Mouse (Mus musculus) cerebellum, adult 9-10 months (tissue): ENCODE measurements around the gene Pappa.
A peak's percentile ranks its signal among the peaks of the same experiment; 100 is the strongest.

Source experiments
- DNase-seq: peaks from one replicate; pipeline ENCODE4 v3.0.0; 2022

The Pappa gene

DNA sequence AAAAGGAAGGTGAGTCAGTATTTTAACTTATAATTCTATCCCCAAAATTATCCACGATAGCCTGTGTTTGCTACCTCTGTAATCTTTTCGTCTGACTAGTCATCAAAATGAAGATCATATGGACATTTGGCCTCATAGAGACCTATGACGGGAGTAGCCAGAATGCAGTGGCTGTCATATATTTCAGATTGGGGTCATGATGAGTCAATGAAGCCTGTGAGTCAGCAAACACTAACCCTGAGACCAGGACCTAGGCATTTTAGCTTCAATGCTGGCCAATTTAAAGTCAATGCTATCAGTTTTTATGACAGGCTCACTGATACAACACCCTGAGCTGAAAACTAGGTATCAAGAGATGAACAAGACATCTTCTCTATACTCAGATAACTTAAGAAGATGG is 50.5 kb downstream of the Pappa start:
- DNase-seq, result no peak

DNA sequence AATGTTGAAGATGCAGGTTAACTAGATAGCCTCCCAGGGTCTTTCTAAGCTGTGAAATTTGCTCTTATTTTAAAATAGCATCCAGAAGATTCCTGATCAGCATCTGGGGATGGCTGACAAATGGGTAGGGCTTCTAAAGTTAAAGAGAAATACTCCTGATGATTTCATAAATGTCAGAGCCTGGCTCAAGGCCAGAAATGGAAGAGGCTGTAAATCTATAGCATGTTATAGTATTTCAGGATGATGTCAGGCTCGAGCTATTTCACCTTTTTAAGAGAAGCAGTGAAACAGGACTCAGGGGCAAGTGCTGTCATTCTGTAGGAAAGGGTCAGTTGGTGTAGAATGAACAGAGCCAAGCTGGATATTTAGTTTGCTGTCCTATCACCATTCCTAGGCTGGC is 54.2 kb downstream of the Pappa start:
- DNase-seq, result no peak

DNA sequence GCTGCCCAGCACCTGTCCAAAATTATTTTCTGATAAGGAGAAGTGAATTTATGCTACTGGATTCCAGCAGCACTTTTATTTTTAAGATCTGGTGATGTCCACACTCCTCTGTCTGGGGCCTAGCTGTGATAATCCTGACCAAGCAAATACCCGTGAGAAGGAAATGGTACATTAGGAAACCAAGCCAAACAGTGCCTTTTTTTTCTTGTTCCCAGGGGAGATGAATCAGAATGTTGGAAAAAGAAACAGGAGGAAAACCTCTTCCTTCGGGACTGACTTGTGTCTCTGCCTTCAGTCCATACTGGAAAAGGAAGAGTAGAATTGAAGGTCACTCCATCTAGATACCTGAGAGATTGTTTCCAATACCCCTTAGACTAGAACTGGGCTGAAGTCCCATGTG is 63.3 kb downstream of the Pappa start:
- no peak for DNase-seq

DNA sequence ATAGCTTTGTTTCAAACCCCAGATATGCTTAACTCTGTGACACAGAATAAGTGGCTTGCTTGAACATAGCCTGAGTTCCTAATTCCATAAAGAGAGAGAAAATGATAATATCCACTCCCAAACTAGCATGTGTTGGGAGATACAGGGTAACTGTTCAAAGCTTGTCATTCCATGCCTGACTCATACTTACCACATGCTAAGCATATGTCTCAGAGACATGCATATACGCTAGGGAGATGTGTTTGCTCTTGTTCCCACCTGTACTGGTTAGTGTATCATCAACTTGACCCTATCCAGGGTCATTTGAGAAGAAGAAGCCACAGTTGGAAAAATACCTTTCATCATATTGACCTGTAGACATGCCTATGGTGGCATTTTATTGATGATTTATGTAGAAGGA is 63.7 kb downstream of the Pappa start:
- DNase-seq, result no peak

DNA sequence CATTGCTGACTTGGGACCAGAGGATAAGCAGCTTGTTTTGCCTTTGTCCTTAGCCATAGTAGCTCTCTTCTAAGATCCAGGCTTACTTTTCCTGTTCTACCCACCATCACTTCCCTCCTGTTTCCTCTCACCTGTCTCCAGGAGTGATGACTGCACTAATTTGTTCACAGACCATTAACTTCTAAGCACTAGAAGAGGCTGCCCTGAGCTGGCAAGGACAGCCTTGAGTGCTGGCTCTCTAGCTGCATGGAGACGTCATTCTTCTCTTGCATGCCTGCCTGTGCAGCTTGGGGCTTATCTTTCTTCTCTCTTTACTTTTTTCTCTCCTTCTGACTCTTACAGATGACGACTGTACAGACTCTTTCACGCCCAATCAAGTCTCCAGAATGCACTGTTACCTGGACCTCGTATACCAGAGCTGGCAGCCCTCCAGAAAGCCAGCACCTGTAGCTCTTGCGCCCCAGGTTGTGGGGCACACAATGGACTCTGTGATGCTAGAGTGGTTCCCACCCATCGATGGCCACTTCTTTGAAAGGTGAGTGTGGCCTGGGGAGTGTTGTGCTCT is 65.0 kb downstream of the Pappa start:
- no peak for DNase-seq

DNA sequence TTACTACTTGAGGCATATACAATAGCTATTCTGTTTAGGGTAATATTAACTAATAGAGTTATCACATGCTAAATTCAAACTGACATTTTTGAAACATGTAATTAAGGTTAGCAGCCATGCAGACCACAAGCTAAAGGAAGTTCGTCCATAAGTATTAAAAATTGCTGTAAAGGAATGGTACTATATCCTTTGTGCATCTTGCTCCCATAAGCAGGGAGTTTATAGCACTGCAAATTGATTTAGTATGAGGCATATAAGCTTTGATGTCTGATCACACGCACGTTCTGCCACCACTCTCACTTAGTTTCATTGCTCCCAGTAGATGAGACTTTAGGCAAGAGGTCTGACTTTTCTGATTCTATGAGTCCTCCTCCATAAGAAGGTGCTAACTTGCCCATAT is 68.8 kb downstream of the Pappa start:
- DNase-seq, result no peak

DNA sequence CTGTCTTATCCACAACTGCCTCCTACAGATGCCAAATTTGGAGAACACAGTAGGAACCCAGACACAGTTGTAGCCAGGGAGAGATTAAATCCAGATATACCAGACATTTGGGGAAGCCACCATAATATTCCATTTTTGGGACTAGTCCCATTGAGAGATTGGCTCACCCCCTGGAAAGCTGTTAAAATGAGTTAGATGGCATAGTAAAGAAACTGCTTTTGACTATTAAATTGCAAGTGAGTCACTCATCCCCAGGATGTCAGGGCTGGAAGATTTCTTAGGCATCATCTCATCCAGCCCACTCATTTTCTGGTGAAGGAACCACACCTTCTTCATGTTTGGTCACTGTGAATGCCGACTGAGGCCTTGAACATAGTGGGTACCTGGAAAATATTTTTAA is 72.0 kb downstream of the Pappa start:
- DNase-seq, result no peak

DNA sequence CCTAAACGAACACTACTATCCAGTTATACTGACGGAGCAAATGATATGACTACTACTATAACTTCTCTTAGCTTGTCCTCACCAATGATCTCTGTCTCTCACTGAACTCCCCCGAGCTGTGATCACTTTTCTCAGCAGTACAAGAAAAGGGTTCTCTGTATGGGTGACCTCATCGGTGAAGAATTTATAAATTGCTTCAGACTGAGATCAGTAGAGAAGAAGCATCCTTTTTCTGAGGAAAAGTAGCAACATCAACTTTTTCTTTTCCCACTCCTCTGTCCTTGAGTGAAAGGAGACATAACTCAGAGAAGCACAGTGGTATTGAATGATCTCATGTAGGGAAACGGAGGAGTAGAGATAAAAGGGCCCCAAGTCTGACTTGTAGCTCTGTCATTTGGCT is 79.7 kb downstream of the Pappa start:
- DNase-seq, result no peak

DNA sequence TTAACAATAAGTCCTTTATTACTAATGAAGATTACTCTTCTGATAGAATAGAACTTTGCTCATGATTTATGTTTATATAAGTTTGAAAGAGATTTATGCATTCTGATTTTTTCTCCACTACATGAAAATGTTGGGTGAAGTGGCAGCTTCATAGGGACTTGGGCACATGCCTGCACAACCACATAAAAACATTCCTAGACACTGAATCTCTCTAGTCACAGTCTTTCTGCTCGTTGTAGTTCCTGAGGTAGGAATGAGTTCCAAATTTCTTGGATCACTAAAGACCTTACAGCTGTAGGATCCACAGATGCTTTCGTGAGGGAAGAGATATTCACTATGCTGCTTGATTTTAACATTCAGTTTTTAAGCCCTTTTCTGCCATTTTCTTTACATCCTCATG is 81.5 kb downstream of the Pappa start:
- no peak for DNase-seq

DNA sequence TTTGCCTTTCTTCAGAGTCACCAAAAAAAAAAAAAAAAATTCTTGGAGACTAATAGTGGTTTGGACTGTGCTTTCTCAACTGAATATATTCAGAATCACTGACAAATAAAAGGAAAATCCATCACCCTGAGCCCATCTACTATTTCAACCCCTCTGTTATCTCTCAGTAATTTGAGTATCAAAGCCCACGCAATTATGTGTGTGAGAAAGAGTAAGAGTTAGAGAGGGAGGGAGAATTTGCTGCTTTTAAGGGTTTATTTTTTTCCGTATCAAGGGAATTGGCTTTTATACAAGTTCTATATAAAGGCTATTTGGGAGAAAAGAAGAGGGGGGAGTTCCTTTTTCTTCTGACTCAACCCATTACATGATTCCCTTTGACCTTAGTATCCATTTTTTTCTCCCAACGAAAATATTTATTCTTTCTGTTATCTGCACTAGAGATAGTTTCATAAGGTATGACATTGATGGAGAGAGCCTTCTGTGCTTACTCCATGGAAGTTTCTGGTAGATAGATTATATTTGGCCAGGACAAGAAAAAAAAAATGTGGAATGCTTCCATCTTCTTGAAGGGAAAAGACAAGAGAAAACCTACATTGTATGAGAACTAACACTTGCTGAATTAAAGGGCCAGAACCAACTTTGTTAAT is 85.5 kb downstream of the Pappa start:
- DNase-seq, result no peak

DNA sequence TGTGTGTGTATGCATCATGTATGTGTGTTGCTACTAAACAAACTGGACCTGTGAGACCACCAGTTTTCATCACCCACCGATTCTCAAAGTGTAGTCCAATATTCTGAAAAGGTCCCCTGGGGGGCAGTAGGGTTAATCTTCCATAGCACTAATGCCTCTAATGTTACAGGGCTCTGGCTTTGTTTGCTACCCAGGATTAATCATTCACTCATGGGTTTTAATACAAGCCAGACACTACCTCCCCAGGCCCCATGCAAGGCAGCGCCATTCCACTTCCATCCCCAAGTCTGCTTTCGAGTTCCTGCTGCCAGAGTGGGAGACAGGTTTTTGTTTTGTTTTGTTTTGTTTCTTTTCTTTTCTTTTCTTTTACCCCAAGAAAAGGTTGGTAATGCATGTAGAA is 92.7 kb downstream of the Pappa start:
- DNase-seq, result no peak

DNA sequence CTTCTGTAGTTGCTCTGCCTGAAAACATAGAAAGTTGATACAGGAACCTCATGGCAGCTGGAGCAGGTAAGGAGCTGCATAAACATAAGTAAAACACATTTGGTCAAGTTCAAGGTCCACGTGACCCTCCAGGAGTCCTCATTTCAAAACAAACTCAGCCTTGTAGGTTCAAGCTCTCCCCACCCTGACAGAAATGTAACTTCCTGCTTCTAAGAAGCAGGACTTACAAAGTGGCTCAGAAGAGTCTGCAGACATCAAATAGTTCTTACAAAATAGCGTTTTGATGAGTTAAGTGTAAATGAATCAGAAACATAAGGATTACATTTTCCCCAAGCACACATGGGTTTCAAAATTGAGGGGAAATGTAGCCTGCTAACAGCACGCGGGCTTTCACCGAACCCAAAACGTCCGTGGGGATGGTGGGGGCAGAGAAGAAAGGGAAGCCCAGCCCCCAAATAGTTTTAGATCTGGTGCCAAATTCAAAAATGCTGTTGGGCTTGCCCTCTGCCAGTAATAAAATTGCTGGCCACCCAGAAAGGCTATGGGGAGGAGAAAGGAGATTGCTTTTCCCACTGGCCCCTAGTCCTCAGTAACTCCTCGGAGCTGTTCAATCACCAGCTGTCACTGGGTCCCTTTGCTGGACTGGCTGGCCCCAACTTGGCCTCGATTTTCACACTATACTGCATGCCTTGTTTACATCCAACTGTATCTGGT is 93.8 kb downstream of the Pappa start:
- no peak for DNase-seq

DNA sequence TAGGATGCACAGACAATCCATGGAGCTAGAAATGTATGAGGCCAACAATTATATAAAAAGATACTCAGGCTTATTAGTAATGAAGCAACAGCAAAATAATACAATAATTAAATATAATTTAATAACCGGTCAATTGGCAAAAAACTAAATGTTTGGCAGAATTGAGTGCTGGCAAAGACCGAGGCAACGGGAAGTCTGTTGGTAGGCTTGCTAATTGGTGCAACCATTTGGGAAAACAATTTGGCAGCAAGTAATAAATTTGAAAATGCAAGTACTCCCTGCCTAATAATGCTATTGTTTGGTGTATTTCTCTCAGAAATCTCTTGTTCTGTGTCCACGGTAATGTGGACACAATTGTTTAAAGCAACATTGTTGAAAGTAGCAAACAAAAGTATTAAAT is 99.9 kb downstream of the Pappa start:
- DNase-seq, result peak; percentile 17

DNA sequence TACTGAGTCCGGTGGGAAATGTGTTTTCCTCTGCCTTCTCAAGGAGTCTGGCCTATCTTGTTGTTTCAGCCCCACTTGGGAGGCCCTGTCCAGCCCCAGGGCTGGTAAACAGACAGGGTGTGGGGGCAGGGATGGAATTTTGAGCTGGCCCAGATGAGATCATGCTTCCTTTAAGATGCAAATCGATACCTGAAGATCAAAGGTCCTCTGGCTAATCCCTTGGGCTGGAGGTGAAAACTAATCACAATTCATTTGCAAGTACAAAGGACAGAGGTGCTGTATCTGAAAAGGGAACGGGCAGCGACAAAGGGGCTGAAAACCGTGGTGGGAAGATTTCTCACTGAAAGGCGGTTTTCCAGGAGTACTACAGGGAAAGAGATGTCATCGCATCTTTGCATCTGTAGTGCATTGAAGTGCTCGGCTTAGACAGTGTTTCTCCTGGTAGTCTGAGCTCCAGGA is 114.6 kb downstream of the Pappa start:
- no peak for DNase-seq

DNA sequence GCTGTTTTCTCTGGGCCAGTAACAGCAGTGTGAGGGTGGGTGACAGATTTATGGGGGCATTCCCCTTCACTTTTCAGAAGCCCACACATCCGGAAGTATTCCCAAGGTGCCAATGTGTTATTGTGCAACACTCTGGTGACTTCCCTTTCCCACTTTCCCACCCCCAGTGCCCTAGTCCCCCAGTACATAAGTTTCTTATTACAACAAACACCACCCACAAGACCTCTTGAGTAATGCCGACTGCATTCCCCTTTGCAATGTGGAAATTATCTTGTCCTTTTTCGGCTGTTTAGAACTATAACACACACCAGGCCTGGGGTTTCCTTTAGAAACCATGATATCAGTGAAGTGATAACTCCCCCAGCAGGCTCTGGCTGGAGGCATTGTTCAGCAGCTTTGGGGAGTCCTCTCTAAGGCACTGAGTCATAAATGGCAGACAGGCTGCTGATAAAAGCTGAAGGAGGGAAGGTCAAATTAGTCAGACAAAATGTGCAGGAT is 118.5 kb downstream of the Pappa start:
- no peak for DNase-seq

DNA sequence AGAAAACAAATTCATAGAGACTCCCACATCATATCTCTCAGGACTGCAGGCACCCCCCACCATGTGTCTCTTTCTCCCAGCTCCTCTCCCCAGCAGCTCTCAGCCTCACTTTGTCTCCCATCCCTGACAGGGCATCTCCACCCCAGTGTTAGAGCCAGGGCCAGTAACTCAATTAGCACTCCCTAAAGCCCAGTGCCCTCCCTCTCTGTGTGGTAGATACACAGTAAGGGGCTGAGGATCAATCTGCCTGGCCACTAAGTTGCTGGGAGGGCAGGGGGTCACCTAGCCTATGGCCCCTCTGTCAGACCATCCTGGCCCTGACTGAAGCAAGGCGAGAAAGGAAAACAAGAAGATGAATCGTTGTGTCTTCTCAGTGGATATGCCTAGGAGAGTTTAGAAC is 119.3 kb downstream of the Pappa start:
- no peak for DNase-seq

DNA sequence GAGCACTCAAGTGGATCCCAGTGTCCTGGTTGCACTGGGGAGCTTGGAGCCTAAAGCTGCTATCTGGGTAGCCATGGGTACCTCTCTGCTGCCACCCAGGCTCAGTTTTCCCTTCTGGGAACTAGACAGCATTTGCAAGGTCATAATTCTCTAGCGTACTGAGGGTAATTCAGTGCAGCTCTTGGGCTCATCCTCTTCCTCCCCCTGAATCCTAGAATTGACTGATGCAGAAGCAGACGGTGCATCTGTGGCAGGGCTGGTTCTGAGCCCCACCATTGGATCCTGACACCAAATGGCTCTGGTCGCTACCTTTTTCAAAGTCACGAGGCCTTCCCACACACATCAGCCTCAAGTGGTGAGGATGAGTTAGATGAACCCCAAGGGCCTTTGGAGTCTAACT is 121.0 kb downstream of the Pappa start:
- DNase-seq, result no peak

DNA sequence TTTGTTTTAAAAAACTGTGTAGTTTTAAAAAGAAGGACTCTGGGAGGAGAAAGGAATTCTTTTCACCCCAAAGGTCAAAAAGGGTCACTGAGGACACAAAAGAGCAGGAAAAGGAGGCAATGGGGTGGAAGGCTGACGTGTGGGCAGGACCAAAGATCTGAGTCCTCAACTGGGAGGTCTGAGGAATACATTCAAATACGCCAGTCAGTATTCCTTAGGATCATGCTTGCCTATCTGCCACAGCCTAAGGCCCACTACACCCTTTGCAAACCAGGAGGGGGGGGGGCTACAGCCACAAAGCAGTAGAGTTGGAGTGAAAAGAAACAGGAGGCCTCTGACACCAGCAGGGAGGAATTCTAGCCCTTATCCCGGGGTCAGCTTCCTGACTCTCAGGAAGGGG is 121.5 kb downstream of the Pappa start:
- no peak for DNase-seq

DNA sequence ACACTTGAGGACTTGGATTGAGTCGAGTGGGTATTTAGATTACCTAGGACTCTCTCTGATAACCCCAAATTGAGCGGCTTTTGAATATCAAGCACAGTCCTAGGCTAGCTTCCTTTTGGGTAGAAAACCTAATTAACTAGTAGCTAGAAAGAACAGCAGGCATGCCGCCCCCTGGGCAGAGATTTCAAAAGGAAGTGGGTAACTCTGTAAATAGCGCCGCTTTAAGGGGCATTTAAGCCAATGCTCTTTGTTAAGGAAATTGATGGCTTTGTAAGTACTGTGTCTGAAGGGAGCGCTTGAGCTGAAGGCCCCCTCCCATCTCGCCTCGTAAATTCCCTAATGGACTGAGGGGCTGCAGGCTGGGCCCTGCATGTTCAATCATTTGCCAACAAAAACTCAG is 128.2 kb downstream of the Pappa start:
- DNase-seq, result no peak

DNA sequence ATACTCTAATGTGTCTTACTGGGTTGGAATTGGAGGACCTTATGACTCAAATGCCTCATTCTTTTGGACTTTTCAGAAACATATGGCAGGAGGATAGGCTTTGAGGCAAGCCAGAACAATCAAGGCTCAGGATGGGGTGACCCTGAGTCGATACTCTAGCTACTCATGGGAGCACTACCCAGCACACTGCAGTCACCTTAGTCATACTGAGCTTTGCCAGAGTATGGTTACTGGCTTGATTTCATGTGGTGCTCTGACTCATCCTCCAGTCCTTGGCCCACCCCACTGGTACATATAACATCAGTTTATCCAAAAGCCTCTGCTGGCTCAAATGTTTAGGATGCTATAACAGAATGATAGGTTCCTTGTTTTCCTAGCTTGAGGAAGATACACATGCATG is 130.1 kb downstream of the Pappa start:
- DNase-seq, result no peak

DNA sequence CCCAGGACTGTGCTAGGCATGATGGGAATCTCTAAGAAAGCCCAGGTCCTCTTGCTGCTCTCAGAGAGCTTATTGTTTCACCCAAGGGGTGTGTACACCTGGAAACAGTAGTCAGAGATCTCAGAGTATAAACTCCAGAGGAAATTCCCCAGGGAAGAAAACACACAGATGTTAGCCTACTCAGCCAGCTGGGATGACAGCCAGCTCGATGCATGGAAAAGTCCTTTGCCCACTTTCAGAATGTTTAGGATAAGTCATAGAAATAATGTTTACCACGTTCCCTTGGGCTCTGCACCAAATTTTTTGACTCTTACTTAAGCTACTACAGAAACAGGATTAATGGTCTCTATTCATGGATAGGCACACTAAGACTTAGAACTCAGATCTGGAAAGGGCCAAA is 143.1 kb downstream of the Pappa start:
- no peak for DNase-seq

DNA sequence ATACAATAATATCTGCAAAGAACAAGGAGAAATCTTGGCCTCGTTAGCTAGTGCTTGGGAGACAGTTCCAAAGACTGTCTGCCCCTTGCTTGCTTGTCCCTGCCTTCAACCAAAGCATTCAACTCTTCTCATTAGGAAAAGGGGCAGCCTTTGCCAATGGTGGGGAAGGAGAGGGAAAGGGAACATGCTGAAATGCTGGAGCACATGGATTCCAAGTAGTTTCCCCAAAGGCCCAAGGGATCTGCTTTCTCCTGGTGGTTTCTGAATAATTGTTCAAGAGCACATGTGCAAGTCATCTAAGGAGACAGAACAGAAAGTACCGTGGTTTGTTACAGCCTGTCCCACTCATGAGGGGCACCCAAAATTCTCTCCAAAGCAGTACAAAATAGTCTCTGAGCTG is 146.0 kb downstream of the Pappa start:
- DNase-seq, result no peak

DNA sequence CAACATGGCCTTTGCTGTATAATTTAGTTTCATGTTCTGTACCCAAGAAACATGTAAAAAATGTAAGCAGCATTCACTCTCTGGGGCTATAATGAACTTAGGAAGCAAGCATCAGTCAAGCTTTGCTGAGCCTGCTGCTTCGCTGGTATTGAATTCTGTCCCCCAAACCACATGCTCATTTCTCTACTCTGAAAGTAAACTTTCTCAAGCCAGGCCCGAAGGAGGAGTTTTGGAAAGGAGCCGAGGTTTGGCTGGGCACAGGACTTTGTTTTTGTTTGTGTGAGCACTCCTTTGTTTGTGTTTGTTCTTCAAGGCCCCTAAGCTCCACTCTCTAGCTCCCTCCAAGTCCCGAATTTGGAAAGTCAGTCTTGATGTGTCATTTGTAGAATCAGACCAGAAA is 148.3 kb downstream of the Pappa start:
- DNase-seq, result no peak

DNA sequence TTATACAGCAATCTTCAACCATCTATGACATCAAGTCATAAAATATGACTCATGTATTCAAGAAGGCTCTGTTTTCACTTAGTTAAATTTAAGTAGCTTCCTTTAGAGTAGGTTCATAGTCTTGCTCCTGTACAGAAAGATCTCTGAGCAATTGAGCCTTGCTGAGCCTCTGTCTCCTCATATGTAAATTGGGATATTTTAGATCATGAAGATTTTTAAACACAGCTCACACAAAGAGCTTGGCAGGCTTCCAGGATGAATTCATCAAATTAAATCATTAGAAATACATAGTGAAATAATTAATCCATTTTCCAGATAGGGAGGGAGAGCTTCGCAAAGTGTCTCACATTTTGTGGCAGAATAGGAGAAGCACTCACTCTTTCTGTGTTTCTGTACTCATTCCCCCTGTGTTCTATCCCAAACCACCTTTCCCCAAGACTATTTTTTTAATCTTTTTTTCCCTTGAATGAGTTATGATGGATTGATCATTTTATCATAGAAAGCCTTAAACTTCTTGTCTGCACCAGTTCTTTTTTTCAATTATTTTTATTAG is 149.4 kb downstream of the Pappa start:
- DNase-seq, result no peak
